Mouse (Mus musculus): ENCODE measurements around the gene Mtfmt. TPM values are rescaled to one million over a fixed set of nuclear protein-coding genes. Genes with fewer than 3 reads are reported as not detected.

The Mtfmt gene
- polyA plus RNA-seq, 1 experiment from 2014 or later, result 25.6 TPM

GRCm38 (mm10) chr9:65467686-65468085, 32.1 kb downstream of the Mtfmt start:
- H3K4me2 ChIP-seq (ENCODE audit: low read depth, low read length), result no peak overlapping the region
- H3K4me1 ChIP-seq (ENCODE audit: control insufficient read depth, insufficient read depth, low read length), result no peaks in the 10 kb centered on the region
- ATAC-seq (ENCODE audit: low read depth), result no peak
- H3K27ac ChIP-seq (ENCODE audit: low read depth, low read length), result no peak overlapping the region
- H3K9ac ChIP-seq (replicated peaks; ENCODE audit: low read depth, low read length), result no peak overlapping the region
- 68% methylated on average over 11 of the region's 11 CpGs for WGBS
- H3K27me3 ChIP-seq (ENCODE audit: control insufficient read depth, insufficient read depth, low read length), result no peaks in the 10 kb centered on the region
- H3K36me3 ChIP-seq (ENCODE audit: control insufficient read depth, insufficient read depth, low read length), result peaks cover 17% of the 10 kb centered on the region
- no peak overlapping the region for H3K4me3 ChIP-seq (ENCODE audit: low read depth, low read length)
- no peaks in the 10 kb centered on the region for H3K9me3 ChIP-seq (ENCODE audit: control insufficient read depth, low read length)

- Histone ChIP-seq H3K27ac (ENCODE audit: low read depth, low read length) (no peak overlapping the region), H3K27me3 (ENCODE audit: control insufficient read depth, insufficient read depth, low read length) (no peaks in the 10 kb centered on the region), H3K36me3 (ENCODE audit: control insufficient read depth, insufficient read depth, low read length) (peaks cover 48% of the 10 kb centered on the region), H3K9ac (replicated peaks; ENCODE audit: low read depth, low read length) (no peak overlapping the region), H3K9me3 (ENCODE audit: control insufficient read depth, low read length) (no peaks in the 10 kb centered on the region), H3K4me2 (ENCODE audit: low read depth, low read length) (no peak overlapping the region), H3K4me3 (ENCODE audit: low read depth, low read length) (no peak overlapping the region), H3K4me1 (ENCODE audit: control insufficient read depth, insufficient read depth, low read length) (no peaks in the 10 kb centered on the region)
- no peak for ATAC-seq (ENCODE audit: low read depth)
- 94% methylated on average over 4 of the region's 4 CpGs for WGBS
Measured at GRCm38 (mm10) chr9:65472769-65473168, 37.2 kb downstream of the Mtfmt start.

GRCm38 (mm10) chr9:65479158-65479557, 43.6 kb downstream of the Mtfmt start:
- no peak overlapping the region for H3K9ac ChIP-seq (replicated peaks; ENCODE audit: low read depth, low read length)
- H3K36me3 ChIP-seq (ENCODE audit: control insufficient read depth, insufficient read depth, low read length), result peaks cover 73% of the 10 kb centered on the region
- no peak overlapping the region for H3K27ac ChIP-seq (ENCODE audit: low read depth, low read length)
- no peak for ATAC-seq (ENCODE audit: low read depth)
- H3K4me3 ChIP-seq (ENCODE audit: low read depth, low read length), result no peak overlapping the region
- no peaks in the 10 kb centered on the region for H3K9me3 ChIP-seq (ENCODE audit: control insufficient read depth, low read length)
- H3K4me2 ChIP-seq (ENCODE audit: low read depth, low read length), result no peak overlapping the region
- H3K27me3 ChIP-seq (ENCODE audit: control insufficient read depth, insufficient read depth, low read length), result no peaks in the 10 kb centered on the region
- 87% methylated on average over 8 of the region's 8 CpGs for WGBS
- no peaks in the 10 kb centered on the region for H3K4me1 ChIP-seq (ENCODE audit: control insufficient read depth, insufficient read depth, low read length)

GRCm38 (mm10) chr9:65480071-65480470, 44.5 kb downstream of the Mtfmt start:
- no peaks in the 10 kb centered on the region for H3K27me3 ChIP-seq (ENCODE audit: control insufficient read depth, insufficient read depth, low read length)
- no peak for ATAC-seq (ENCODE audit: low read depth)
- no peak overlapping the region for H3K9ac ChIP-seq (replicated peaks; ENCODE audit: low read depth, low read length)
- H3K27ac ChIP-seq (ENCODE audit: low read depth, low read length), result no peak overlapping the region
- 89% methylated on average over 5 of the region's 5 CpGs for WGBS
- peaks cover 73% of the 10 kb centered on the region for H3K36me3 ChIP-seq (ENCODE audit: control insufficient read depth, insufficient read depth, low read length)
- H3K4me2 ChIP-seq (ENCODE audit: low read depth, low read length), result no peak overlapping the region
- no peaks in the 10 kb centered on the region for H3K4me1 ChIP-seq (ENCODE audit: control insufficient read depth, insufficient read depth, low read length)
- no peak overlapping the region for H3K4me3 ChIP-seq (ENCODE audit: low read depth, low read length)
- no peaks in the 10 kb centered on the region for H3K9me3 ChIP-seq (ENCODE audit: control insufficient read depth, low read length)

- no peak for ATAC-seq (ENCODE audit: low read depth)
- H3K27me3 ChIP-seq (ENCODE audit: control insufficient read depth, insufficient read depth, low read length), result no peaks in the 10 kb centered on the region
- no peak overlapping the region for H3K4me2 ChIP-seq (ENCODE audit: low read depth, low read length)
- no peak overlapping the region for H3K4me3 ChIP-seq (ENCODE audit: low read depth, low read length)
- 0 out of 2 replicates have a peak, but pooled peaks cover 2% of the 10 kb centered on the region for H3K36me3 ChIP-seq (ENCODE audit: control insufficient read depth, insufficient read depth, low read length)
- H3K4me1 ChIP-seq (ENCODE audit: control insufficient read depth, insufficient read depth, low read length), result no peaks in the 10 kb centered on the region
- H3K9ac ChIP-seq (replicated peaks; ENCODE audit: low read depth, low read length), result no peak overlapping the region
- H3K27ac ChIP-seq (ENCODE audit: low read depth, low read length), result no peak overlapping the region
- H3K9me3 ChIP-seq (ENCODE audit: control insufficient read depth, low read length), result no peaks in the 10 kb centered on the region
- 90% methylated on average over 3 of the region's 3 CpGs for WGBS
Measured at GRCm38 (mm10) chr9:65491476-65491875, 55.9 kb downstream of the Mtfmt start.

GRCm38 (mm10) chr9:65492351-65492750, 56.8 kb downstream of the Mtfmt start:
- no peaks in the 10 kb centered on the region for H3K4me1 ChIP-seq (ENCODE audit: control insufficient read depth, insufficient read depth, low read length)
- H3K9ac ChIP-seq (replicated peaks; ENCODE audit: low read depth, low read length), result no peak overlapping the region
- H3K36me3 ChIP-seq (ENCODE audit: control insufficient read depth, insufficient read depth, low read length), result no peaks in the 10 kb centered on the region
- 98% methylated on average over 2 of the region's 2 CpGs for WGBS
- no peak overlapping the region for H3K4me2 ChIP-seq (ENCODE audit: low read depth, low read length)
- no peak overlapping the region for H3K27ac ChIP-seq (ENCODE audit: low read depth, low read length)
- no peaks in the 10 kb centered on the region for H3K9me3 ChIP-seq (ENCODE audit: control insufficient read depth, low read length)
- no peaks in the 10 kb centered on the region for H3K27me3 ChIP-seq (ENCODE audit: control insufficient read depth, insufficient read depth, low read length)
- no peak overlapping the region for H3K4me3 ChIP-seq (ENCODE audit: low read depth, low read length)
- ATAC-seq (ENCODE audit: low read depth), result no peak

GRCm38 (mm10) chr9:65492851-65493250, 57.3 kb downstream of the Mtfmt start:
- Histone ChIP-seq H3K4me3 (ENCODE audit: low read depth, low read length) (no peak overlapping the region), H3K27ac (ENCODE audit: low read depth, low read length) (no peak overlapping the region), H3K9me3 (ENCODE audit: control insufficient read depth, low read length) (no peaks in the 10 kb centered on the region), H3K4me1 (ENCODE audit: control insufficient read depth, insufficient read depth, low read length) (no peaks in the 10 kb centered on the region), H3K9ac (replicated peaks; ENCODE audit: low read depth, low read length) (no peak overlapping the region), H3K36me3 (ENCODE audit: control insufficient read depth, insufficient read depth, low read length) (no peaks in the 10 kb centered on the region), H3K27me3 (ENCODE audit: control insufficient read depth, insufficient read depth, low read length) (no peaks in the 10 kb centered on the region), H3K4me2 (ENCODE audit: low read depth, low read length) (no peak overlapping the region)
- WGBS, result 95% methylated on average over 4 of the region's 4 CpGs
- no peak for ATAC-seq (ENCODE audit: low read depth)

- no peak for ATAC-seq (ENCODE audit: low read depth)
- no peak overlapping the region for H3K9ac ChIP-seq (replicated peaks; ENCODE audit: low read depth, low read length)
- H3K27me3 ChIP-seq (ENCODE audit: control insufficient read depth, insufficient read depth, low read length), result no peaks in the 10 kb centered on the region
- no peak overlapping the region for H3K4me2 ChIP-seq (ENCODE audit: low read depth, low read length)
- 67% methylated on average over 8 of the region's 8 CpGs for WGBS
- no peak overlapping the region for H3K4me3 ChIP-seq (ENCODE audit: low read depth, low read length)
- H3K9me3 ChIP-seq (ENCODE audit: control insufficient read depth, low read length), result no peaks in the 10 kb centered on the region
- H3K27ac ChIP-seq (ENCODE audit: low read depth, low read length), result no peak overlapping the region
- H3K36me3 ChIP-seq (ENCODE audit: control insufficient read depth, insufficient read depth, low read length), result no peaks in the 10 kb centered on the region
- no peaks in the 10 kb centered on the region for H3K4me1 ChIP-seq (ENCODE audit: control insufficient read depth, insufficient read depth, low read length)
Measured at GRCm38 (mm10) chr9:65502146-65502545, 66.6 kb downstream of the Mtfmt start.
